Mouse (Mus musculus) urinary bladder, postnatal 36 days (tissue): Measurements from ENCODE around the gene Cryba2.

Experiments
- DNase-seq, 2 experiments: peaks; one replicate each; pipeline ENCODE4 v3.0.0; 2022; ENCODE audit warnings: low spot score in 2 of 2, mixed read lengths in 1 of 2

Cryba2 gene

DNA sequence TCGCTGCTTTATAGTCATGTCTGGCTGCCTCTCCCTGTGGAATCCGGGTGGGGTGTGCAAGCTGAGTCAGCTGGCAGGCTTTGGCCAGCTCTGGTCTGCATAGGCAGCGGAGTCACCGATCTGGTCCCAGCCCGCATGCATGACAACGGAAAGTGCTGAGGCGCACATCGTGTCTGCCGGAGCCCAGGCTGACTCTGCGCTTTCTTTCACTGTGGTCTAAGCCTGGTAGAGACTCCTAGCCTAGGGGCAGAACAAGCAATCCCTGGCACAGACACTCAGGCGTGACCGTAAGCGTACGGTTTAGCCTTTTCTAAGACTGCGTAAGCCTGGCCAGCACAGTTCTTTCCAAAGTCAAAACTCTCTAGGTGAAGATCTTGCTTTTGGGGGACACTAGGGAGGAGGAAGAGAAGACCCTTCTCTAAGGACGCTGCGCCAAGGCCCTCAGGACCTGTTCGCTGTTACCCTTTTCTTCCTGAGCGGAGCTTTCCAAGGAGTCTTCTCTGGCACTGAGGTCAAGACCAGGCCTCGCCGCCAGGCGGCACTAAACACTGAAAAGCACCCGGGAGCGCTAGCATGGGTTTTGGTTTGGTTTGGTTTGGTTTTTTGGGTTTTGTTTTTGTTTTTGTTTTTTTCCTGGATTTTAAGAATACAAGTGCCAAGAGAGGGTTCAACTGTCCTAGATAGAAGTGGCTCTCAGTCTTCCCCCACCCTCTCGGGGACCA lies at the start of gene Cryba2:
Cryba2 (minus strand) TSS at position 10 of the 722 bp plus-strand sequence.
- DNase-seq, result peak in 1 of 2 experiments; percentile 43

DNA sequence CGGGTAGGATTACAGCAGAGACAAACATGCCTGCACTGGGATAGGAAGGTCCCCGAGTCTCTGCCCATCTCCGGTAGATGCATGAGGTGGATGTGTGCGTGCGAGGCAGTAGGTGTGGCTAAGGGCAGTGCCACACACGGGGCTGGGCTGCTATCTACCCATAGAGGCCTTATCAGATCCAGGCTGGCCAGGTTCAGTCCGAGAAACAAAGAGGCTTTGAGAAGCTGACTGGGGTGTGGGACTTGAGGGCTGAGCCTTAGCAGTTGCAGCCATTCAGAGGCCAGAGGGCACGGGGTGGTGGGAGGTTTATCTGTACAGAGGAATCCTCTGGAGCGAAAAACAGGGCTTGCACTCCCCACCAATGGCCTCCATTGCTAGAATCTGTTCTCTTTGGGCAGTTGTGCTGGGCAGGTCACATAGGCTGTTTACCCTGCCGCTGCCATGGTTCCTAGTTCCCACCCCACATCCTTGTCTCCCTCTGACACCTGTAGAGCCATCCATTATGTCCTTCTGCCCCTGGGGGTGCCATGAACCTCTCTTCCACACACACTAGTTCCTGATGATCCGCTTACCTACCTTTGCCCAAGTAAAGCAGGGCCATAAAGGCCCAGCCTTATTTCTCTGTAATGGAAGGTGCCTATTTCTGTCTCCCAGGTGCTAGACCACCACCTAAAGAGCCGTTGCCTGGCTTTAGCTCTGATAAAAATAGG lies 48.9 kb upstream of the Cryba2 start:
- no peak for DNase-seq

DNA sequence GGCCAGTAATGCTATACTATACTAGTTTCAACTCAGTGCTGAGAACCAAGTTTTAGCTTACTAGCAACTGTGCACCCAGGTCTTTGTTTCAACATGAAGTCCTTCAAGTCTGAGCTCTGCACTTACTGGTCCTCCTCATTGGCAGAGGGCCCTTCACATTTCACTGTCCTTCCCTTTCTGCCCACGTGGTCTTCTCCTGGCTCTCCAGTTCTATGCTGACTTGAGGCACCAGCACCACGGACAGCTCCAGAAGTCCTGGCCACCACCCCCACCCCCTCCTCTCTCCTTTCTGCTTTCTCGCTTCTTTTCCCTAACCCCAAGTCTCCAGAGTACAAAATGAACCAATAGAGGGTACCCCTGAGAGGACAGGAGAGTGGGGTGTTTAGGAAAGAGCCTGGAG lies 46.8 kb upstream of the Cryba2 start:
- DNase-seq, result no peak

DNA sequence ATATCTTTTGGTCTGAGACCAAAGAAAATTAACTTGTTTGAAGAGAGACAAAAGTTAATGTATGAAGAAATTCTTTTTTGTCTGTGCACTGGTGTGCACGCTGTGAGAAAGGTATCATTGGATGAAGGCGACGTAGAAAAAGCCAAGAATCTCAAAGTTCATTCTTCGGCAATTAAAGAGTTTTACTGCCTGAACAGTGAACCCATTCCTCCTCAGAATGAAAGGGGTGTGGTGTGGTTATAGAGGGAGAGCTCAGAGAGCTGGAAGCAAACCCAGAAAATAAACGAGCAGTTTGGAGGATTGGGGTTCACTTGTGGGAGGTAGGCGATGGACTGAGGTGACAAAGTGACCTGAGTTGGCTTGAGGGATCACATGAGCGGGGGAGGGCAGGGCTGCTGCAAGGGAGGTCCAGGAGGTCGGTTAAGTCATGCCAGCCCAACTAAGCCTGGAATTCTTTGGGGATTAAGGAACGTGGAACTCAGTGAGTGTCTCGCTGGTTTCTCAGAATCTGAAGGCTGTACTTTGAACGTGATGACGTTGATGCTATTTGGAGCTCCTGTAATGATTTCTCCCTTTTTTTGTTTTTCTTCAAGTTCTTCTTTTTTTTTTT lies 43.4 kb upstream of the Cryba2 start:
- DNase-seq, result no peak

GRCm38 (mm10) chr1:74935402-74935801 lies 42.5 kb upstream of the Cryba2 start, which contains the start of gene Cfap65:
TSS of gene Cfap65 (minus strand) at chr1:74935599.
- no peak for DNase-seq

DNA sequence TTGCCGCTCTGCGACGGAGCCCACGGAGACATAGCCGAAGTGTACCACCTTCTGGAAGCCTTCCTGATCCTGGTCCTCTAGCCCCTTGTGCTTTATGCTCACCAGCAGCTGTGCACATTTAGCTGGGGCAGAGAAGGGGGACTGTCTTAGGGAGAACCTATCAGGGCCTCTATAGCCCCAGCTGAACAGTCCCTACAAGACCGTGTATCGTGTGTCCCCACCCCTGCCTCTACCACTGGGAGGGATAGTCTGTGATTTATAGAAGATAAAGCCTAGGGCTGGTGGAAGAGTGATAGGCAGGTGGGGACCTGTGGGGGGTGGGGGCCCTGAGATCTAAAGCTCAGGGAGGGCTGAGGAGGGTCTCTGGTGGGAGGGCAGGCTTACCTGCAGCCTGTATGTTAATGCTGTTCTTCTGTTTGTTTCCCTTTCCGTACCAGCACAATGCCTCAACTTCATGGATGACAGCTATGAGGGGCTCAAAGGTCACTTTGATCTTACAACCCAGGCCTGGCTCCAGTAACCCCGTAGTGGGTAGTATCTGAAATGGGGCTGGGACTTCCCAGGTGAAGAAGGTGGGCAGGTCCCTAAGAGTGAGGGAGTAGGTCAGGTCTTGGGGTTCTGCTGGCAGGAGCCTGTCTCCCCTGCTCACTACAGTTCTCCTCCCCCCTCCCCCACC lies 34.8 kb upstream of the Cryba2 start:
- DNase-seq, result no peak

DNA sequence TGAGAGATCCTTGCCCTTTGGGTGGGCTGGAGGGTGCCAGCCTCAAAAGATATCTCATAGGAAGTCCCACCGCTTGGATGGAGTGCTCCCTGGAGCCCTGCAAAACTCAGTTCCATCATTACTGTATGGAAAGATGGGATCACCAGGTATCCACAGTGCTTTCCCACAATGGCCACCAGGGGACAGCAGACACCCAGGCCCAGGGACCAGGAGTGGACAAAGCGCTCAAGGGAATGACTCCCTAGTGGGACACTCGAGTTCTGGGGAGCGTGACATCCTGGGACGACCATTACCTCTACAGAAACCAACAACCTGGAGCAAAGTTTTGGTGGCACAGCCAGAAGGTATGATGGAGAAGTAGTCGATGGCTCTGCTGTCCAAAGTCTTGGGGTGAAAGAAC lies 33.8 kb upstream of the Cryba2 start:
- DNase-seq, result peak in 1 of 2 experiments; percentile 47

- no peak for DNase-seq
Measured at GRCm38 (mm10) chr1:74924464-74924863, 31.5 kb upstream of the Cryba2 start.

GRCm38 (mm10) chr1:74915706-74916105 lies 22.8 kb upstream of the Cryba2 start:
- no peak for DNase-seq

DNA sequence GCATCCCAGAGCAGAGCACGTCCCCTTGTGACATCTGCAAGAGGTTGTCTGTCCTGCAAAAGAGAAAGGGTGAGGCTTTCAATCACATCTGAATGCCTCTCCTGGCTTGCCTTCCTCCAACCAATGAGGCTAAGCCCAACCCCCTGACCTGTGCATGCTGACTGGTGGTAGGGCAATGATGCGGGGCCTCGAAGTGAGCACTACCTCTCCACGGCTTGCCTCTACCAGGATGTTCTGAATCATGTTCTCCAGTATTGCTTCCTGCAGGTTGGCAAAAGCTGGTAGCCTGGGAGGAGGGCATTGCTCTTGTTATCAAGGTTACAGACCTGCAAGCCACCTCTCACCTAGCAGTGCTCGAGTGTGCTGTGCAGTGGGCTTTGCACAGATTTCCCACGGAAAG lies 9.2 kb upstream of the Cryba2 start:
- no peak for DNase-seq

GRCm38 (mm10) chr1:74901686-74902085 lies 8.7 kb upstream of the Cryba2 start:
- peak; percentile 26 to 27 for DNase-seq

DNA sequence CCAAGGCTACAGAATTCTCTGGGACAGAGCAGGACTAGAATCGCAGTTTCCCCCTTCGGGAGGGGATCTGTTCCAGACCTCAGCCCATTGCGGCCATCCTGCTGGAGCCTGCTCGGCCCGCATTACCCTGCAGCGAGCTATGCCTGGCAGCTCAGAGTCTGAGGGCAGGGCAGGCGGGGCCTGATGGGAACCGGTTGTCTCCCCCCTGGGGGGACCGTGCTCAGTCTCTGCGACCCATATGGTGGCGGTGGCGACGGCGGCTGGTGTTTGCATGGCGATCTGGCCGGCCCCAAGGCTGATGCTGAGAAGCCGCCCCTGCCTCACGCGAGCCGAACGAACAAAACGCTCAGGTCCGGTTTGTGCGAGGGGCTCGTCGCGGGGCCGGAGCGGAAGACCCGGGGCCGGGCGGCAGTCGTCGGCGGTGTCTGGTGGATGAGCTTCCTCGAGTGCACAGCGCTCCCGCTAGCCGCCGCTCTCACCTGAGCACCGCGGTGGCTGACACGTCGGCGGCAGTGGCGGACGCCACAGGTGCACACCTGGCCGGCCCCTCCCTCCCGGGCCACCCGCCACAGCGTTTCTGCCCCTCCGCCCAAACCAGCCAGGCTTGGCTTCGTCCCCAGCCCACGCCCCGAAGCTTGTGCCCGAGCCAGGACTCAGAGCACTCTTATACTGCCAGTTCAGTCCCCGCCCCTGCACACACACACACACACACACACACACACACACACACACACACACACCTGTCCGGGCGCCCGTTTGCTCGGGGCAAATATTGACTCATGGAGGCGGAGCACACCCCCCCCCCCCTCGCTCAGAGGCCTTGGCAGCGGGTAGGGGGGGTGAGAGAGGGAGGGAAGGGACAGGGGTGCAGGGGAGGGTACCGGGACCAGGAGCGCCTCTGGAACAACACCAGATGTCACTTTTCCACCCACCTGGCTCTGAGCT lies 7.7 kb upstream of the Cryba2 start:
- peak; percentile 64 to 71 for DNase-seq

GRCm38 (mm10) chr1:74898656-74899431 lies 5.9 kb upstream of the Cryba2 start:
- no peak for DNase-seq

DNA sequence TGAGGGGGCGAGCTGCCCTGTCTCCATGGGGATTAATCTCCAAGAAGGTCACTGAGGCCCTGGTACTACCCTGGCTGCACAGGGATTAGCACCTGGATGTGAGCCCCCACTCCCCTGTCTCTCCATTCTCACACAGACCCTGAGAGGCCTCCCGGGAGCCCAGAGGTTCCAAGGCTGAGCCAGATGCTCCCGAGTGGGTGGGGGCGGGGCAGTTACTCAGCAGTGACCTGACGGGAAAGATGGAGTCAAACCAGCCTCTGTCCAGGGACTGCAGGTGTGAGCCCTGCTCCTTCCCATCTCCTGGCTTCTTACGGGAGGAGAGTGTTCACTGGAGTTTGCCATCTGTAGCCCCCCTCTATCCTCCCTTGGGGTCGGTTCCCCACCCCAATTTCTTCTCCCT lies 5.0 kb upstream of the Cryba2 start:
- no peak for DNase-seq

DNA sequence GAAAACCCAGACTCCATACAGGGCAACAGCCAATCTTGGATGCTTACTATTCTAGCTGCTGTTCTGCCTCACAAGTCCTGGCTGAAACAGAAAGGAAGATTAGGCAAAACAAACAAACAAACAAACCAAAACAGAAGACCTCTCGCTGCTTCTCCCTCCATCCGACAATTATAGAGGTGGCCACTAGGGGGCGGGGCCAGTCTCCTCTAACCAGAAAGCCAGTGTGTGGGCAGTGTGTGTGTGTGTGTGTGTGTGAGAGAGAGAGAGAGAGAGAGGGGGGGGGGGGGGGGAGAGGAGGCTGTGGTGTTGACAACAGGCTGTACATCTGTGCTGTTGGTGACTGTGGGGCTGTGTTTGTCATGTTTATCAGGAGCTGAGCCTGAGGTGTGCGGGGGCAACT lies 2.0 kb upstream of the Cryba2 start:
- DNase-seq, result peak in 1 of 2 experiments; percentile 43

DNA sequence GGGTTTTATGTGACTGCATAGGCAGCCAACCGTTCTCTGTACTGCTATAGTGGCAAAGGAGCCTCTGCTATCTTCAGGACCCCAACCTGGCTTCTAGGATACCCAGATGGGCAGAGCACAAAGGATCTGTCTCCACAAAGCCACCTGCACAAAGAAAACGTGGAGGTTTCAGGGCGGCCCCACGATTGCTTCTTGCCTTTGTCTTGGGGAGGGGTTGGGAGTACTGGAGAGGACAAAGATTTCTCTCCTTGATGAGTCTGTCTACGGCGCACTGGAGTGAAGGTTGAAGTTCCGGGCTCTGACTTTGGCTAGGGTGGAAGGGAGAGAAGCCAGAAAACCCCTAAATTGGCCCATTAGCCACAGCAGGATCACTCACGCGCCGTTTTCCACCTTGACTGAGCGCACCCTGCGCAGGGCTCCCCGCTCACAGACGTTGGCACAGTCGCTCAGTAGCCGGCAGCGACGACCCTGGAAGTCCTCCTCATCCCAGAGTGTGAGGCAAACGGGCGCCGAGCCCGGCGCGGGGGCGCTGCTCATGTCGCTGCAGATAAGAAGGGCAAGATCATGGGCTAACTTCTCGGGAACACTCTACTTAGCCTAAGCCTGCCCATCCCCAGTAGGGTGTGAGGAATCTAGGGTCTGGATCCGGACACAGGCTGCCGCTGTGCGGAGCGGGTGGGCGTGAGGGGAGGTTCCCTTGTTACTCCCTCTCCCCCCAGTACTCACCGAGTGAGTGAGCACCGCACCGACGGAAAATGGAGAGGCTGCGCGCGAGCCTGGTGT lies 401 bp downstream of the Cryba2 start:
- no peak for DNase-seq

DNA sequence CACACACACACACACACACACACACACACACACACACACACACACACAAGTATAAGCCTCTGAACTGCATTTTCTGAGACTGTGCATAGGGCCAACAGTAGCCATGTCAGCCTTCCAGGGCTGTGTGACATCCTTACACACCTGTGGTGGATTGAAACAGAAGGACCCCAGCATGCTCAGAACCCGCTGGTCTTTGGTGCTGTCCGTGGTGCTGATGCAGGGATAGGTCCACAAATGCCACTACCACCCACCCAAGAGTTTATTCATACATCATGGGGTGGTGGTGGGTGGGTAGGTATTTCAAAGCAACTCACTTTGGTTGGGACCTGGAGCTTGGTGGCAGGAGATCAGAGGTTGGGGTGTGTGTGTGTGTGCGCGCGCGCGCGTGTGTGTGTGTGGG lies 1.4 kb downstream of the Cryba2 start:
- DNase-seq, result no peak

DNA sequence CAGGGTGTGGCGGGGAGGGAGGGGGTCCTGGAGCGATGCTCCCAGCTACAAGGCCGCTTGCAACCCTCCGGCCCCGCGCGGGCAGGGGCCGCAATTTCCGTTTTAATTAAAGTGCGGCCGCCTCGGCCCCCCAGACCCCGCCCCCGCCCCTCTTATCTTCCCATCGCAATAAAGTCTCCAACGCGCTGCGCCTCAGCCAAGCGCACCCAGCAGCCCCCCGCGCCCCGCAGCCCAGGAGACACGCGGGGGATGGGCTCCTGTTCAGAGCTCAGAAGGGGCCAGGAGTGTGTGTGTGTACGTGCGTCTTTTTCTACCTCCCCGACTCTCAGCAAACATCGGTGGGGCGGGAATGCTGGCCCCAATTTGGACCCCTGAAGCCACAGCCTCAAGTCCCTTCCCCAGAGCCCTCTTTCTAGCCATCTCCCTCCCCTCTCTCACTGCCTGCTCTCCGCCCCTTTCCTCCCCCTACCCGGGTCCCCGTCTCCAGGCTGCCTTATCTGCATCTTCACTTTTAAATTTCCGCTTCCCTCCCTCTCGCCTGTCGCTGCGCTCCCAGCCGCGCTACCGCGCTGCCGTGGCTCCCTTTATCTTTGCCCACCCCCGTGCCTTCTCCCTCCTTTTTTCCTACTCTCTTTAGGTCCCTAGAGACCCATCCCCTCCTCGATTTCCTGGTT lies 7.4 kb downstream of the Cryba2 start, which contains the start of gene Fev:
Fev (minus strand) TSS at position 51 of the 674 bp plus-strand sequence.
- no peak for DNase-seq
